Mouse (Mus musculus) limb, embryonic 15.5 days (tissue): ENCODE measurements around the gene Fbxl13. TPM values are rescaled to one million over a fixed set of nuclear protein-coding genes. Genes with fewer than 3 reads are reported as not detected.

ENCODE experiments used
- ATAC-seq: fragments of 200-750 bp; cut with Nextera tagmentation; 2 replicates; pipeline ENCODE4 v1.8.0; 2017; ENCODE audit warnings: low read depth, moderate TSS enrichment; ENCODE audit not compliant: insufficient number of reproducible peaks, low FRiP score, low TSS enrichment
- H3K27ac ChIP-seq: fragments of 300-500 bp; sonication (generic); 2 replicates; pipeline ENCODE4 v1.5.1; 2015; ENCODE audit warnings: moderate library complexity, mild to moderate bottlenecking, inconsistent platforms
- H3K27me3 ChIP-seq: fragments of 300-500 bp; sonication (generic); 2 replicates; pipeline ENCODE4 v1.6.1; 2015; ENCODE audit warnings: inconsistent platforms
- H3K36me3 ChIP-seq: fragments of 300-500 bp; sonication (generic); 2 replicates; pipeline ENCODE4 v1.6.1; 2015; ENCODE audit warnings: inconsistent platforms
- H3K4me1 ChIP-seq: fragments of 300-500 bp; sonication (generic); 2 replicates; pipeline ENCODE4 v1.6.1; 2015; ENCODE audit warnings: inconsistent platforms
- H3K4me2 ChIP-seq: fragments of 300-500 bp; sonication (generic); 2 replicates; pipeline ENCODE4 v1.6.1; 2015; ENCODE audit warnings: mild to moderate bottlenecking, inconsistent platforms
- H3K4me3 ChIP-seq: fragments of 300-500 bp; sonication (generic); 2 replicates; pipeline ENCODE4 v1.5.1; 2015; ENCODE audit warnings: mild to moderate bottlenecking, inconsistent platforms
- H3K9ac ChIP-seq: fragments of 300-500 bp; sonication (generic); 2 replicates; pipeline ENCODE4 v1.6.1; 2015; ENCODE audit warnings: inconsistent platforms
- H3K9me3 ChIP-seq: fragments of 300-500 bp; sonication (generic); 2 replicates; pipeline ENCODE4 v1.6.1; 2016; ENCODE audit warnings: inconsistent platforms
- WGBS: fragments of 180-500 bp; shearing (Covaris S2); methylation state at CpG from one replicate; pipeline ENCODE4 v1.1.7; 2015; 5-methylcytosine and 5-hydroxymethylcytosine counted together
- polyA plus RNA-seq: library from polyadenylated mRNA; unstranded; fragments of >200 nt; fragmentation: Nextera tagmentation; extraction: Ambion mirVana; gene quantifications from 2 replicates; pipeline ENCODE4 v1.2.1, GENCODE M21; 2015

The Fbxl13 gene
- polyA plus RNA-seq, 1 experiment from 2014 or later: not detected

GRCm38 (mm10) chr5:21532126-21532525, 113.3 kb downstream of the Fbxl13 start:
- Histone ChIP-seq H3K4me1 (no peaks in the 10 kb centered on the region), H3K4me2 (no peak overlapping the region), H3K27ac (no peak overlapping the region), H3K9me3 (no peaks in the 10 kb centered on the region), H3K36me3 (no peaks in the 10 kb centered on the region), H3K4me3 (no peak overlapping the region), H3K9ac (no peak overlapping the region), H3K27me3 (no peaks in the 10 kb centered on the region)
- WGBS: 87% methylated on average over 2 of the region's 2 CpGs
- no peak for ATAC-seq

- Histone ChIP-seq H3K9ac (no peak overlapping the region), H3K36me3 (no peaks in the 10 kb centered on the region), H3K4me2 (no peak overlapping the region), H3K27ac (no peak overlapping the region), H3K4me3 (no peak overlapping the region), H3K9me3 (no peaks in the 10 kb centered on the region), H3K4me1 (no peaks in the 10 kb centered on the region), H3K27me3 (no peaks in the 10 kb centered on the region)
- ATAC-seq: no peak
- 84% methylated on average over 8 of the region's 8 CpGs for WGBS
Observed at GRCm38 (mm10) chr5:21529110-21529720, 116.2 kb downstream of the Fbxl13 start.

- ATAC-seq: no peak
- 82% methylated on average over 15 of the region's 15 CpGs for WGBS
- Histone ChIP-seq H3K4me1 (no peaks in the 10 kb centered on the region), H3K27ac (no peak overlapping the region), H3K4me3 (no peak overlapping the region), H3K36me3 (no peaks in the 10 kb centered on the region), H3K4me2 (no peak overlapping the region), H3K9me3 (no peaks in the 10 kb centered on the region), H3K27me3 (no peaks in the 10 kb centered on the region), H3K9ac (no peak overlapping the region)
Observed at GRCm38 (mm10) chr5:21528068-21528842, 117.2 kb downstream of the Fbxl13 start.

- Histone ChIP-seq H3K4me2 (no peak overlapping the region), H3K4me3 (no peak overlapping the region), H3K9ac (no peak overlapping the region), H3K4me1 (no peaks in the 10 kb centered on the region), H3K9me3 (no peaks in the 10 kb centered on the region), H3K27me3 (no peaks in the 10 kb centered on the region), H3K36me3 (no peaks in the 10 kb centered on the region), H3K27ac (no peak overlapping the region)
- WGBS: 73% methylated on average over 4 of the region's 4 CpGs
- ATAC-seq: no peak
Observed at GRCm38 (mm10) chr5:21527488-21527911, 117.9 kb downstream of the Fbxl13 start.

- Histone ChIP-seq H3K4me3 (no peak overlapping the region), H3K4me2 (no peak overlapping the region), H3K27ac (no peak overlapping the region), H3K9me3 (no peaks in the 10 kb centered on the region), H3K4me1 (no peaks in the 10 kb centered on the region), H3K27me3 (no peaks in the 10 kb centered on the region), H3K9ac (no peak overlapping the region), H3K36me3 (no peaks in the 10 kb centered on the region)
- ATAC-seq: no peak
- 82% methylated on average over 11 of the region's 11 CpGs for WGBS
Observed at GRCm38 (mm10) chr5:21526835-21527485, 118.5 kb downstream of the Fbxl13 start.

GRCm38 (mm10) chr5:21519166-21519565, 126.3 kb downstream of the Fbxl13 start:
- Histone ChIP-seq H3K4me3 (no peak overlapping the region), H3K27ac (no peak overlapping the region), H3K4me1 (0 out of 2 replicates have a peak, but pooled peaks cover 2% of the 10 kb centered on the region), H3K36me3 (no peaks in the 10 kb centered on the region), H3K4me2 (no peak overlapping the region), H3K9ac (no peak overlapping the region), H3K27me3 (no peaks in the 10 kb centered on the region), H3K9me3 (no peaks in the 10 kb centered on the region)
- 54% methylated on average over 3 of the region's 3 CpGs for WGBS
- ATAC-seq: no peak

GRCm38 (mm10) chr5:21518207-21518606, 127.2 kb downstream of the Fbxl13 start:
- Histone ChIP-seq H3K4me1 (peaks cover 2% of the 10 kb centered on the region; the same call in 1 of the 2 replicates), H3K9ac (no peak overlapping the region), H3K27ac (no peak overlapping the region), H3K27me3 (no peaks in the 10 kb centered on the region), H3K4me3 (no peak overlapping the region), H3K9me3 (no peaks in the 10 kb centered on the region), H3K4me2 (no peak overlapping the region), H3K36me3 (no peaks in the 10 kb centered on the region)
- ATAC-seq: no peak
- 64% methylated on average over 4 of the region's 4 CpGs for WGBS

GRCm38 (mm10) chr5:21517562-21517961, 127.9 kb downstream of the Fbxl13 start:
- no peaks in the 10 kb centered on the region for H3K9me3 ChIP-seq
- ATAC-seq: no peak
- no peak overlapping the region for H3K4me3 ChIP-seq
- peaks cover 6% of the 10 kb centered on the region for H3K4me1 ChIP-seq
- H3K4me2 ChIP-seq: no peak overlapping the region
- H3K27ac ChIP-seq: no peak overlapping the region
- 84% methylated on average over 2 of the region's 2 CpGs for WGBS
- no peaks in the 10 kb centered on the region for H3K27me3 ChIP-seq
- no peaks in the 10 kb centered on the region for H3K36me3 ChIP-seq
- H3K9ac ChIP-seq: no peak overlapping the region

- no peak for ATAC-seq
- no peak overlapping the region for H3K4me3 ChIP-seq
- WGBS: 58% methylated on average over 10 of the region's 10 CpGs
Observed at GRCm38 (mm10) chr5:21513363-21513762, 132.1 kb downstream of the Fbxl13 start.

GRCm38 (mm10) chr5:21509801-21510200, 135.6 kb downstream of the Fbxl13 start:
- Histone ChIP-seq H3K27ac (no peak overlapping the region), H3K27me3 (no peaks in the 10 kb centered on the region), H3K4me1 (peaks cover 12% of the 10 kb centered on the region), H3K9me3 (no peaks in the 10 kb centered on the region), H3K4me3 (no peak overlapping the region), H3K36me3 (no peaks in the 10 kb centered on the region), H3K9ac (no peak overlapping the region), H3K4me2 (no peak overlapping the region)
- WGBS: 70% methylated on average over 4 of the region's 4 CpGs
- ATAC-seq: no peak

More at GRCm38 (mm10) chr5:21513363-21513762, 132.1 kb downstream of the Fbxl13 start:
- Histone ChIP-seq H3K27me3 (no peaks in the 10 kb centered on the region), H3K9me3 (no peaks in the 10 kb centered on the region), H3K9ac (no peak overlapping the region), H3K36me3 (no peaks in the 10 kb centered on the region), H3K4me1 (peaks cover 4% of the 10 kb centered on the region), H3K4me2 (no peak overlapping the region), H3K27ac (0 out of 2 replicates have a peak overlapping the region, but pooled peaks have one; percentile 27)

GRCm38 (mm10) chr5:21506887-21507286, 138.5 kb downstream of the Fbxl13 start:
- peak; percentile 20; the same call in 1 of the 2 replicates for ATAC-seq
- 0 out of 2 replicates have a peak overlapping the region, but pooled peaks have one; percentile 3 for H3K27ac ChIP-seq
- H3K9me3 ChIP-seq: no peaks in the 10 kb centered on the region
- no peak overlapping the region for H3K9ac ChIP-seq
- H3K4me3 ChIP-seq: no peak overlapping the region
- WGBS: 22% methylated on average over 1 of the region's 1 CpGs
- no peak overlapping the region for H3K4me2 ChIP-seq
- H3K27me3 ChIP-seq: no peaks in the 10 kb centered on the region
- H3K4me1 ChIP-seq: peaks cover 11% of the 10 kb centered on the region; the same call in 1 of the 2 replicates
- no peaks in the 10 kb centered on the region for H3K36me3 ChIP-seq

GRCm38 (mm10) chr5:21505159-21505558, 140.3 kb downstream of the Fbxl13 start:
- WGBS: 83% methylated on average over 8 of the region's 8 CpGs
- Histone ChIP-seq H3K9ac (no peak overlapping the region), H3K9me3 (no peaks in the 10 kb centered on the region), H3K4me1 (peaks cover 19% of the 10 kb centered on the region; the same call in 1 of the 2 replicates), H3K4me2 (no peak overlapping the region), H3K27me3 (no peaks in the 10 kb centered on the region), H3K36me3 (no peaks in the 10 kb centered on the region), H3K27ac (no peak overlapping the region), H3K4me3 (no peak overlapping the region)
- ATAC-seq: no peak
